Comparison of ENCODE assay signal across 8 mouse cellular contexts in genomic region chr1:77514325-77514962, GRCm38 (mm10). TPM values are rescaled to one million over a fixed set of nuclear protein-coding genes. Genes with fewer than 3 reads are reported as not detected.
A peak's percentile ranks its signal among the peaks of the same experiment; 100 is the strongest.
DNase-seq lines count a peak whose midpoint lies in the region; ATAC-seq and TF ChIP-seq lines count a peak whose summit lies in the region.

No protein-coding gene starts in this region.

- peak overlapping the region; percentile 72 for H3K4me2 ChIP-seq in liver, embryonic 15.5 days

- peaks cover 53% of the 10 kb centered on the region for H3K4me1 ChIP-seq in embryonic facial prominence, embryonic 10.5 days
- H3K4me1 ChIP-seq in kidney, adult 2 months (ENCODE audit: control insufficient read depth, insufficient read depth, low read length) = no peaks in the 10 kb centered on the region
- H3K4me1 ChIP-seq in liver, embryonic 15.5 days (replicated peaks) = peaks cover 16% of the 10 kb centered on the region

- peaks cover 17% of the 10 kb centered on the region for H3K36me3 ChIP-seq in embryonic facial prominence, embryonic 10.5 days (replicated peaks)
- no peaks in the 10 kb centered on the region for H3K36me3 ChIP-seq in kidney, adult 2 months (ENCODE audit: control insufficient read depth, insufficient read depth, low read length)
- no peaks in the 10 kb centered on the region for H3K36me3 ChIP-seq in liver, embryonic 15.5 days (replicated peaks)

- peaks cover 33% of the 10 kb centered on the region for H3K27me3 ChIP-seq in embryonic facial prominence, embryonic 10.5 days (replicated peaks; ENCODE audit: low read depth, poor library complexity, severe bottlenecking)
- H3K27me3 ChIP-seq in kidney, adult 2 months (replicated peaks; ENCODE audit: control insufficient read depth, insufficient read depth, low read length) = no peaks in the 10 kb centered on the region
- peaks cover 61% of the 10 kb centered on the region for H3K27me3 ChIP-seq in liver, embryonic 15.5 days

- peak overlapping the region; percentile 80 for H3K4me3 ChIP-seq in embryonic facial prominence, embryonic 10.5 days
- peak overlapping the region; percentile 64 for H3K4me3 ChIP-seq in kidney, adult 2 months (ENCODE audit: insufficient read depth, low read depth, low read length)
- H3K4me3 ChIP-seq in liver, embryonic 15.5 days (replicated peaks) = peak overlapping the region; percentile 53

- DNase-seq in left cerebral cortex, adult 18-20 months (ENCODE audit: low spot score in 2 of 2) = peak; percentile 48 to 57
- no peak for DNase-seq in left cerebral cortex, adult 11 months (ENCODE audit: low spot score)
- DNase-seq in embryonic facial prominence, embryonic 10.5 days (ENCODE audit: low spot score) = peak; percentile 74
- DNase-seq in heart, adult 8-10 months (ENCODE audit: low spot score) = peak; percentile 67
- peak; percentile 65 for DNase-seq in kidney, adult 2 months
- DNase-seq in neural tube, embryonic 10.5 days (ENCODE audit: extremely low spot score, low spot score) = peak; percentile 87

- TF ChIP-seq POLR2A in kidney, adult 2 months (IDR thresholded peaks at IDR 0.05; ENCODE audit: low read depth, low read length) = no peak

- no peaks in the 10 kb centered on the region for H3K9me3 ChIP-seq in embryonic facial prominence, embryonic 10.5 days
- no peaks in the 10 kb centered on the region for H3K9me3 ChIP-seq in liver, embryonic 15.5 days (replicated peaks)

- WGBS in embryonic facial prominence, embryonic 10.5 days = under 1% methylated on average over 45 of the region's 45 CpGs
- WGBS in kidney, adult 2 months = under 1% methylated on average over 45 of the region's 45 CpGs
- under 1% methylated on average over 45 of the region's 45 CpGs for WGBS in liver, embryonic 15.5 days (ENCODE audit: insufficient replicate concordance)

- peak overlapping the region; percentile 90 for H3K27ac ChIP-seq in embryonic facial prominence, embryonic 10.5 days (replicated peaks)
- H3K27ac ChIP-seq in kidney, adult 2 months (ENCODE audit: insufficient read depth, low read depth, low read length) = 0 out of 2 replicates have a peak overlapping the region, but pooled peaks have one; percentile 4
- no peak overlapping the region for H3K27ac ChIP-seq in liver, embryonic 15.5 days (replicated peaks)

- TF ChIP-seq CTCF in kidney, adult 2 months (conservative IDR thresholded peaks at IDR 0.05; ENCODE audit: insufficient read depth, insufficient read length, low read depth, low read length) = no peak

- H3K9ac ChIP-seq in liver, embryonic 15.5 days = no peak overlapping the region

- ATAC-seq in liver, embryonic 15.5 days (ENCODE audit: insufficient read depth) = peak; percentile 20
- ATAC-seq in monocyte, adult 5-6 weeks (replicated peaks; ENCODE audit: insufficient number of reproducible peaks, low FRiP score, low TSS enrichment, poor library complexity, severe bottlenecking) = no peak

RNA-seq across cellular contexts. Expression of gene Epha4, which starts 0.4 kb away (rescaled TPM):
- total RNA-seq in left cerebral cortex, adult 18-20 months (2021) = 100 to 1,000 TPM; 148 to 151 TPM
- 26.2 and 29.1 TPM in 2 replicates for polyA plus RNA-seq in embryonic facial prominence, embryonic 10.5 days (2016; fragmentation: Nextera tagmentation; extraction: Ambion mirVana)
- 10 to 100 TPM; 28.3 to 42.7 (median 36.0) TPM for total RNA-seq in heart, adult 8-10 months (2022)
- polyA plus RNA-seq in kidney, adult 2 months (2012; rRNA removed) = 5.1 and 5.2 TPM in 2 replicates
- polyA plus RNA-seq in liver, embryonic 15.5 days (2015; fragmentation: Nextera tagmentation; extraction: Ambion mirVana) = 0.31 TPM in 2 replicates
- total RNA-seq in monocyte, adult 5-6 weeks (2017) = 8.4 to 15.1 TPM (median 10.3 TPM) in 3 replicates
